Comparison of ENCODE assay signal across 4 mouse cellular contexts in the genomic region with DNA sequence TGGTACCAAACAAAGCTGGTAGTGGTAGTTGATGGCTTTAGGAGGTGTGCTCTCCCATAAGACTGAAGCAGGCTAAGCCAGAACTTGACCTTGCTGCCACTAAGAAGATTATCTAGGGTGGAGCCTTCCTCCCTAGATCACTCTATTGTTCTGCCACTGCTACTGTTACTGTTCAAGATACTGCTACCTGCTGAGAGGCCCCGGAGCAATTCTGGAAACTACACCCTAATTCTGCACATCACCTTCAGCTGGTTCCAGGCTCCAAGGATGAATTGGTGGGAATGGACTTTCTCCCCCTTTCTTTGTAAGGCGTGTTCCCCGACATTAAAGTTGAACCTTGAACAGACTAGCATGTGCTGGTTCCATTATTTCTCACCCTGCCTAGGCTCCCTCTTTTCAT.
DNase-seq lines count a peak whose midpoint lies in the region.
"Not testable (repeated sequence)": the region's sequence is repeated elsewhere in the genome, so short reads cannot be mapped to it uniquely, and the experiment has no call there.

No protein-coding gene starts in this region.

- not testable (repeated sequence) for H3K4me1 ChIP-seq in ES-E14 (ENCODE audit: control insufficient read depth in 2 of 2, insufficient read depth in 2 of 2, low read length in 2 of 2, poor library complexity in 1 of 2)

- H3K9ac ChIP-seq in ES-E14 (ENCODE audit: insufficient read depth, low read depth, low read length, poor library complexity, severe bottlenecking), result not testable (repeated sequence)

- peak; percentile 78 for DNase-seq in ES-CJ7 (ENCODE audit: low read depth, low spot score)
- peak; percentile 39 for DNase-seq in ES-E14 (ENCODE audit: low read depth, low spot score)
- peak; percentile 82 for DNase-seq in R1 (ENCODE audit: low read depth, low spot score)
- DNase-seq in ZHBTc4 (ENCODE audit: low read depth, low spot score), result peak; percentile 84

- H3K36me3 ChIP-seq in ES-E14 (ENCODE audit: control insufficient read depth, insufficient read depth, low read length, poor library complexity, severe bottlenecking), result not testable (repeated sequence)

- not testable (repeated sequence) for H3K4me3 ChIP-seq in ES-E14 (ENCODE audit: insufficient read depth in 1 of 2, low read depth in 1 of 2, low read length in 2 of 2, poor library complexity in 1 of 2, severe bottlenecking in 1 of 2)

- in situ Hi-C loops in ES-E14 (cut with MboI; ENCODE audit: low sequenced_read_pairs in 2 of 2, unreplicated experiment in 2 of 2), result not testable (repeated sequence)

- H3K9me3 ChIP-seq in ES-E14 (ENCODE audit: control insufficient read depth, insufficient read depth, low read depth, low read length), result not testable (repeated sequence)

- not testable (repeated sequence) for H3K27ac ChIP-seq in ES-E14 (ENCODE audit: insufficient read depth, low read depth, low read length, poor library complexity, severe bottlenecking)
